Mouse (Mus musculus): ENCODE data around the gene Gm49358. TPM values are rescaled to one million over a fixed set of nuclear protein-coding genes. Genes with fewer than 3 reads are reported as not detected.
A peak's percentile ranks its signal among the peaks of the same experiment; 100 is the strongest.

The Gm49358 gene
- polyA plus RNA-seq, 1 experiment from 2014 or later, result 0.22 TPM

DNA sequence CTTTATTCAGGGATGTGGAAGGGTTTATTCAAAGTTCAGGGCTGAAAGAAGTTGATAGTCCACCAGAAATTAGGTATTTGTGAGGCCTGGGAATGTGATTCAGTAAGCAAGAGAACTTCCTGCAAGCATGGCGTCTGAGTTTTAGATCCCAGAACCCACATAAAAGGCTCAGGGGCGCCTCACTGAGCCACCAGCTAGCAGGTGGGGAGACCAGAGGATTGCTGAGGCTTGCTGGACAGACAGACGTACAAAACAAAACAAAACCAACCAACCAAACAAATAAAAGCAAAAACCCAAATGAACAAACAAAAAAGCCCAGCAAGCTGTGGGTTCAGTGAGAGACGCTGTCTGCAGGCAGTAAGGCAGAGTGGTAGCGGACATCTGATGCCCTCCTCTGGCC lies 18.9 kb downstream of the Gm49358 start:
- Histone ChIP-seq H3K36me3 (ENCODE audit: control insufficient read depth, insufficient read depth, low read length) (no peaks in the 10 kb centered on the region), H3K4me1 (ENCODE audit: control insufficient read depth, insufficient read depth, low read length) (peaks cover 7% of the 10 kb centered on the region), H3K9me3 (ENCODE audit: control insufficient read depth, low read length) (no peaks in the 10 kb centered on the region), H3K27ac (ENCODE audit: low read depth, low read length) (no peak overlapping the region), H3K4me2 (replicated peaks; ENCODE audit: low read depth, low read length) (no peak overlapping the region), H3K4me3 (ENCODE audit: low read length) (no peak overlapping the region), H3K27me3 (ENCODE audit: control insufficient read depth, insufficient read depth, low read length) (no peaks in the 10 kb centered on the region), H3K9ac (ENCODE audit: low read depth, low read length) (no peak overlapping the region)
- 74% methylated on average over 5 of the region's 5 CpGs for WGBS
- ATAC-seq (ENCODE audit: low FRiP score, low TSS enrichment), result no peak

GRCm38 (mm10) chr10:86783561-86783960 lies 19.8 kb downstream of the Gm49358 start:
- 81% methylated on average over 5 of the region's 5 CpGs for WGBS
- Histone ChIP-seq H3K27ac (ENCODE audit: low read depth, low read length) (no peak overlapping the region), H3K4me3 (ENCODE audit: low read length) (no peak overlapping the region), H3K4me1 (ENCODE audit: control insufficient read depth, insufficient read depth, low read length) (peaks cover 4% of the 10 kb centered on the region; the same call in 1 of the 2 replicates), H3K9me3 (ENCODE audit: control insufficient read depth, low read length) (no peaks in the 10 kb centered on the region), H3K27me3 (ENCODE audit: control insufficient read depth, insufficient read depth, low read length) (no peaks in the 10 kb centered on the region), H3K36me3 (ENCODE audit: control insufficient read depth, insufficient read depth, low read length) (no peaks in the 10 kb centered on the region), H3K9ac (ENCODE audit: low read depth, low read length) (no peak overlapping the region), H3K4me2 (replicated peaks; ENCODE audit: low read depth, low read length) (no peak overlapping the region)
- no peak for ATAC-seq (ENCODE audit: low FRiP score, low TSS enrichment)

DNA sequence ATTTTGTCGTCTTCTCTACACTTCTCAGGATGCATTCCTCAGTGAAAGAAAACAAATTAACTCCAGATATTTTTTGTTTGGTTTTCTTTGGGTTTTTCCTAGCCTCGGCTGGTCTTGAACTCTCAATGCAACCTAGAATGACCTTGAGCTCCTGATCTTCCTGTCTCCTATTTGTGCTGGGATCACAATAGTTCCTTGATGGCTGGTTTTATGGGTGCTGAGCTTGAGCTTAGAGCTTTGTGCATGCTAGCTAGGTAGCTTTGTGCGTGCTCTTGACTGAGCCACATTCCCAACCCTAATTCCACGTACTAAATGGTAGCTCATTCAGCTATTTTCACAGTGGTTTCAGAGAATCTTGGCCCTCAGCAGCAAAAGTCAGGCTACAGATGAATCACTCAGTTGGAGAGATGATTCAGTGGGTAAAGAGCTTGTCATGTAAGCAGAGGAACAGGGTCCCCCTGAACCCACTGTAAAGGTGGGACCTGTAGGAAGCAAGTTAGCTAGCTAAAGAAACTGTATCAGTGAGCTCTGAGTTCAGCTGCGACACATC lies 20.4 kb downstream of the Gm49358 start:
- Histone ChIP-seq H3K4me3 (ENCODE audit: low read length) (no peak overlapping the region), H3K9ac (ENCODE audit: low read depth, low read length) (no peak overlapping the region), H3K27ac (ENCODE audit: low read depth, low read length) (no peak overlapping the region), H3K4me2 (replicated peaks; ENCODE audit: low read depth, low read length) (no peak overlapping the region), H3K9me3 (ENCODE audit: control insufficient read depth, low read length) (no peaks in the 10 kb centered on the region), H3K27me3 (ENCODE audit: control insufficient read depth, insufficient read depth, low read length) (no peaks in the 10 kb centered on the region), H3K36me3 (ENCODE audit: control insufficient read depth, insufficient read depth, low read length) (no peaks in the 10 kb centered on the region), H3K4me1 (ENCODE audit: control insufficient read depth, insufficient read depth, low read length) (peaks cover 4% of the 10 kb centered on the region; the same call in 1 of the 2 replicates)
- 83% methylated on average over 5 of the region's 5 CpGs for WGBS
- no peak for ATAC-seq (ENCODE audit: low FRiP score, low TSS enrichment)

DNA sequence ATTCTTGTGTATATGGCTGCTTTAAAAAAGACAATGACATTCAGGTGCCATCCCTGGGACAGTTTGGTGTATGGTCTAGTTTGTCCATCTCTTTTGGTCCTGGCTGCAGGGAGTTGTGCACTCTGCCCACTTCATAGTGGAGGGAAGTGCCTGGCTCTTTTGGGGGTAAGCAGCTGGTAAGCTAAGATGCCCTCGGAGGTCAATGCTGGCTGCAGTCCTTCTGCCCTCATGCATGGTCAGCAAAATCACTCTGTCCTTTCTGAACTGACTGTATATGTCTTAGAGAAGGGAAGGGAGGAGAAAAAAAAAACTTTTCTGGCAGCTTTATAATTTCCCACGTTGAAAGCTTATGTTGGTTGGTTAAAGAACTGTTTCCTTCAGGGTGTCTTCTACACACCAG lies 21.6 kb downstream of the Gm49358 start:
- no peak overlapping the region for H3K4me3 ChIP-seq (ENCODE audit: low read length)
- no peaks in the 10 kb centered on the region for H3K27me3 ChIP-seq (ENCODE audit: control insufficient read depth, insufficient read depth, low read length)
- no peak for ATAC-seq (ENCODE audit: low FRiP score, low TSS enrichment)
- H3K9me3 ChIP-seq (ENCODE audit: control insufficient read depth, low read length), result no peaks in the 10 kb centered on the region
- WGBS, result 69% methylated on average over 2 of the region's 2 CpGs
- H3K36me3 ChIP-seq (ENCODE audit: control insufficient read depth, insufficient read depth, low read length), result no peaks in the 10 kb centered on the region
- no peak overlapping the region for H3K27ac ChIP-seq (ENCODE audit: low read depth, low read length)
- H3K4me1 ChIP-seq (ENCODE audit: control insufficient read depth, insufficient read depth, low read length), result 0 out of 2 replicates have a peak, but pooled peaks cover 4% of the 10 kb centered on the region
- H3K4me2 ChIP-seq (replicated peaks; ENCODE audit: low read depth, low read length), result no peak overlapping the region
- no peak overlapping the region for H3K9ac ChIP-seq (ENCODE audit: low read depth, low read length)

- no peak overlapping the region for H3K9ac ChIP-seq (ENCODE audit: low read depth, low read length)
- no peak overlapping the region for H3K4me2 ChIP-seq (replicated peaks; ENCODE audit: low read depth, low read length)
- 92% methylated on average over 5 of the region's 5 CpGs for WGBS
- H3K36me3 ChIP-seq (ENCODE audit: control insufficient read depth, insufficient read depth, low read length), result no peaks in the 10 kb centered on the region
- H3K27me3 ChIP-seq (ENCODE audit: control insufficient read depth, insufficient read depth, low read length), result no peaks in the 10 kb centered on the region
- no peaks in the 10 kb centered on the region for H3K9me3 ChIP-seq (ENCODE audit: control insufficient read depth, low read length)
- H3K27ac ChIP-seq (ENCODE audit: low read depth, low read length), result no peak overlapping the region
- 0 out of 2 replicates have a peak, but pooled peaks cover 4% of the 10 kb centered on the region for H3K4me1 ChIP-seq (ENCODE audit: control insufficient read depth, insufficient read depth, low read length)
- no peak overlapping the region for H3K4me3 ChIP-seq (ENCODE audit: low read length)
- no peak for ATAC-seq (ENCODE audit: low FRiP score, low TSS enrichment)
Observed at GRCm38 (mm10) chr10:86786083-86786482, 22.3 kb downstream of the Gm49358 start.

GRCm38 (mm10) chr10:86788193-86788592 lies 24.4 kb downstream of the Gm49358 start:
- no peak for ATAC-seq (ENCODE audit: low FRiP score, low TSS enrichment)
- Histone ChIP-seq H3K27ac (ENCODE audit: low read depth, low read length) (no peak overlapping the region), H3K4me3 (ENCODE audit: low read length) (no peak overlapping the region), H3K4me2 (replicated peaks; ENCODE audit: low read depth, low read length) (no peak overlapping the region), H3K9ac (ENCODE audit: low read depth, low read length) (no peak overlapping the region), H3K4me1 (ENCODE audit: control insufficient read depth, insufficient read depth, low read length) (no peaks in the 10 kb centered on the region), H3K27me3 (ENCODE audit: control insufficient read depth, insufficient read depth, low read length) (no peaks in the 10 kb centered on the region), H3K9me3 (ENCODE audit: control insufficient read depth, low read length) (no peaks in the 10 kb centered on the region), H3K36me3 (ENCODE audit: control insufficient read depth, insufficient read depth, low read length) (no peaks in the 10 kb centered on the region)
- 63% methylated on average over 5 of the region's 5 CpGs for WGBS

DNA sequence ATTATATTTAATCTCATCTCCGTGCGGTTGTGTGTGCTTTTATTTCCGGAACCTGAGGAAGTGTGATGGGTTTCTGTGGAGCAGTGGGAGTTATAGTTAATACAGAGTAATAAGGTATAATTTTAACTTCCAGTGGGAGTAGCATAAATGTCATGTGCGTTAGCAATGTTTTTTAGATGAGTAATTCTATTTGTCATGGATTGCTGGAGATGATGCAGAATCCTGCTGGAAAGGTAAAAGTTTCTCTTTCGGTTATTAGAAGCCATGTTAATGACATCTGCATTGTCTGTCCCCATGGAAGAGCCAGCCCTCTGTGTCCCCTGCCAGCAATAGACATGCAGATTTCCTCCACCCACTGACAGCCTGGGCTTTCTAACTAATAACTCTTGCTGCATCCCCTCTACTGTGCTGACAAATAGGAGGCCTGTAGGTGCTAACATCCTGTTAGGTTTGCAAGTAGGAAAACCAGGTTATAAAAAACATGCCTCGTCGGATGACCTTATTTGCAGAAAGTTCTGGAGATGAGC lies 25.4 kb downstream of the Gm49358 start:
- no peaks in the 10 kb centered on the region for H3K9me3 ChIP-seq (ENCODE audit: control insufficient read depth, low read length)
- ATAC-seq (ENCODE audit: low FRiP score, low TSS enrichment), result no peak
- H3K27ac ChIP-seq (ENCODE audit: low read depth, low read length), result no peak overlapping the region
- H3K36me3 ChIP-seq (ENCODE audit: control insufficient read depth, insufficient read depth, low read length), result no peaks in the 10 kb centered on the region
- H3K27me3 ChIP-seq (ENCODE audit: control insufficient read depth, insufficient read depth, low read length), result no peaks in the 10 kb centered on the region
- WGBS, result 81% methylated on average over 7 of the region's 7 CpGs
- no peaks in the 10 kb centered on the region for H3K4me1 ChIP-seq (ENCODE audit: control insufficient read depth, insufficient read depth, low read length)
- no peak overlapping the region for H3K4me3 ChIP-seq (ENCODE audit: low read length)
- no peak overlapping the region for H3K9ac ChIP-seq (ENCODE audit: low read depth, low read length)
- H3K4me2 ChIP-seq (replicated peaks; ENCODE audit: low read depth, low read length), result no peak overlapping the region

DNA sequence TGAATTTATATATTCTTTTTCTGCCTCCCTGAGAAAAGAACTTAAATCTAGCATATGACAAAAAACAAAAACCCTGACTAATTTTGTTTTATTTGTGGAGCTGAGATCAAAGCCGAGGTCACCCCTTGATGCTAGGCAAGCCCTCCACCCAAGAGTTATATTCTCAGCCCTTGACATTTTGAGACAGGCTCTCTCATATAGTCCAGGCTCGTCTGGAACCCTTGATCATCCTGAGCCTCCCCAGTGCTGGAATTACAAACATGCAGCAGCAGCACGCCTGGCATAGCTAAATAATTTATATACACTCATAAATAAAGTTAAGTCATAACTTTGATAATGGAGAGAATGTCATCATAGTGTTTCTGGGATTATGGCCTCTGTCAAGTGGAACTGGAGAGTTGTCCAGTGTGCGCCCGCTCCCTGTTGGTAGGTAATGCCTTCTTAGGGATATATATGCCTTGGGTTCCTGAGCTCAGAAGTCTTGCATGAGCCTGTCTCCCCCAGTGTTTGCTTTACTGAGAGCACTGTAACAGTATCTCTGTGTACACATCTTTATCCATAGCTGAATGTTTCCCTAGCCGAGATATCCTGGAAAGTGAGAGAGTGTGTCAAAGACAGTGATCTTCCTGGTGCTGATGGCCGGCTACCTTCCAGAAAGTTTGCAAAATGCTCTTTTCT lies 27.9 kb downstream of the Gm49358 start:
- Histone ChIP-seq H3K9ac (ENCODE audit: low read depth, low read length) (no peak overlapping the region), H3K4me1 (ENCODE audit: control insufficient read depth, insufficient read depth, low read length) (no peaks in the 10 kb centered on the region), H3K4me2 (replicated peaks; ENCODE audit: low read depth, low read length) (no peak overlapping the region), H3K27me3 (ENCODE audit: control insufficient read depth, insufficient read depth, low read length) (no peaks in the 10 kb centered on the region), H3K36me3 (ENCODE audit: control insufficient read depth, insufficient read depth, low read length) (no peaks in the 10 kb centered on the region), H3K9me3 (ENCODE audit: control insufficient read depth, low read length) (no peaks in the 10 kb centered on the region), H3K27ac (ENCODE audit: low read depth, low read length) (no peak overlapping the region; the same call in 1 of the 2 replicates), H3K4me3 (ENCODE audit: low read length) (no peak overlapping the region)
- WGBS, result 43% methylated on average over 7 of the region's 7 CpGs
- no peak; the same call in 1 of the 2 replicates for ATAC-seq (ENCODE audit: low FRiP score, low TSS enrichment)

GRCm38 (mm10) chr10:86793509-86793951 lies 29.8 kb downstream of the Gm49358 start:
- Histone ChIP-seq H3K36me3 (ENCODE audit: control insufficient read depth, insufficient read depth, low read length) (no peaks in the 10 kb centered on the region), H3K9ac (ENCODE audit: low read depth, low read length) (no peak overlapping the region), H3K9me3 (ENCODE audit: control insufficient read depth, low read length) (no peaks in the 10 kb centered on the region), H3K27ac (ENCODE audit: low read depth, low read length) (no peak overlapping the region), H3K4me1 (ENCODE audit: control insufficient read depth, insufficient read depth, low read length) (no peaks in the 10 kb centered on the region), H3K4me3 (ENCODE audit: low read length) (no peak overlapping the region), H3K27me3 (ENCODE audit: control insufficient read depth, insufficient read depth, low read length) (no peaks in the 10 kb centered on the region), H3K4me2 (replicated peaks; ENCODE audit: low read depth, low read length) (no peak overlapping the region)
- WGBS, result 81% methylated on average over 2 of the region's 2 CpGs
- peak; percentile 47; the same call in 1 of the 2 replicates for ATAC-seq (ENCODE audit: low FRiP score, low TSS enrichment)

Measured in kidney, embryonic 14.5 days (tissue).